Mouse (Mus musculus) cerebellum, postnatal 10 days (tissue): ENCODE data around the gene Pla2g2d.
A peak's percentile ranks its signal among the peaks of the same experiment; 100 is the strongest.

ENCODE experiments used
- DNase-seq, 2 experiments: peaks; one replicate each; pipeline ENCODE4 v3.0.0; 2021; ENCODE audit warnings: mixed read lengths in 2 of 2

The Pla2g2d gene

DNA sequence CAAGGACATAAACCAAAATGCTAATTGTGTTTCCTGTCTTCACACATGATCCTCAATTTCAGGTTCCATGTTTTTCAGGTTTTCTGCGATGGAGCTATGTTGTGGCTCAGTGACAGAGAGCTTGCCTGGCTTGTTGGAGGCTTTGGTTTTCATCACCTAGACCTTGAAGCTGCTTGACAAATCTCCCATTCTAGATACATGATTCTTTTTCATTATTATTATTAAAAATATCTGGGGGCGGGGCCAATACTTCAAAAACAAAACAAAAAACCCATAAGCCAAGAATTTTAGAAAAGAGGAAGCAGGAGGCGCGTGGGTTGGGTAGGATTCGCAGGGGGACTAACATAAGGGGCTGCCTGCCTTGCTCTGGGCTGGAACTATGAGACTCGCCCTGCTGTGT, at the start of gene Pla2g2d:
Gene Pla2g2d (plus strand): TSS at position 301 of the 400 bp plus-strand sequence.
- no peak for DNase-seq

DNA sequence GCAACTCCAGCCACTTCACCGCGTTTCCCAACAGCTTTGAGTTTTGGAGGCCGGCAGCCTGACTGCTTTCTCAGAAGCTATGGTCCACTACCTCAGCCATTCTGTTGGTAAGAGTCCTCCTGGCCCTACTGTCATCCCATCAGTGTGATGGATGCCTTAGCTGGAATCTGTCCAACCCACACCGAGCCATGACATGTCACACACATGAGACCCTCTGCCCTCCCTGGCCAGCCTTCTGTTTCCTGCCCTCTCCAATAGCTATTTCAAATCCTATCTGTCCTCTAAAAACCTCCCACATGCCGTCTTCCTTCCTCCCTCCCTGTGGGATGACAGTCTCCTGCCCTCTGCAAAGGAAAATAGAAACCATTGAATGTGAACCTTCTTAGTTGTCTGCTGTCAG, 49.8 kb upstream of the Pla2g2d start:
- DNase-seq: peak; percentile 82 to 83

DNA sequence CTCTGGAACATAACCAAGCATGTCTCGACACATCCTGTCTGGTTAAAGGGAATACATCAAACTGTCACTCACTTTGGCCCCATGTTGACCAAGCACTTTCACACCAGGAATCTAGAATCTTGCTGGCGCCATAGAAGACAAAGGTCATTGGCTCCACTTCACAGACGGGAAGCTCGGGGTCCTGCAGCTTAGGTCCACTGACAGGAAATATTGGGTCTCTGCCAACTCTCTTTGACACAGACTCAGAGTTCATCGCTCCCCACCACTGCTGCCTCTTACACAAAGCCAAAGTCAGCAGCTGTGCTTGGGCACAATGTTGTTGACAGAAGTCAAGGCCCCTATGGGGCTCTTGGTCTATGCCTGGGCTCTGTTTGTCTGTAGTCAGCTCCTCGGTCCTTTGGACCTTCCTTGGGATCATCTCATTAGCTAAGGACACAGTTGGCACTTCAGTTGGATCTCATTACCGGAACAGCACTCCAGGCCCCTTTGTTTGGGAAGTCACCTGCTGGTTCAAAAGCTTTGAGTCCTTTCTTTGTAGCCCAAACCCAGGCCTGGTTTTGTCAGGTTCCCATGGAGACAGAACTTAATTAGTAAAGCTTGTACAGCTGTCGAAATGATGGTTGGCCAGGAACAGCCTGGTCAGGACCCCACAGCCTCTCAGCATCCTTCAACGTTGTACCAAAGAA, 46.4 kb upstream of the Pla2g2d start:
- DNase-seq: peak in 1 of 2 experiments; percentile 48

DNA sequence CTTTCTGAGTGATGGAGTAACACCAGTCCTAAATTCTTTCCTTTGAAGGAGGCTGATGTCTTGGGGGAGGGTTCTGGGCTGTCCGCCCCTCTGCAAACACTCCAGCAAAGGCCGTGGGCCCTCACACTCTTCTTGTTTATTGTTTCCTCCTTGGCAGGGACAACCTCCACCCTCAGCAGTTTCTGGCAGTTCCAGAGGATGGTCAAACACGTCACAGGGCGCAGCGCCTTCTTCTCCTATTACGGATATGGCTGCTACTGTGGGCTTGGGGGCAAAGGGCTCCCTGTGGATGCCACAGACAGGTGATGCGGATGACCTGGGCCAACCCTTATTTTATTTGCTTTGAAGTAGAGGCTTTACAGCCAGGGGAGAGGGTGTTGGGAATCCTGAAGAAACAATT, 41.4 kb upstream of the Pla2g2d start:
- DNase-seq: no peak

DNA sequence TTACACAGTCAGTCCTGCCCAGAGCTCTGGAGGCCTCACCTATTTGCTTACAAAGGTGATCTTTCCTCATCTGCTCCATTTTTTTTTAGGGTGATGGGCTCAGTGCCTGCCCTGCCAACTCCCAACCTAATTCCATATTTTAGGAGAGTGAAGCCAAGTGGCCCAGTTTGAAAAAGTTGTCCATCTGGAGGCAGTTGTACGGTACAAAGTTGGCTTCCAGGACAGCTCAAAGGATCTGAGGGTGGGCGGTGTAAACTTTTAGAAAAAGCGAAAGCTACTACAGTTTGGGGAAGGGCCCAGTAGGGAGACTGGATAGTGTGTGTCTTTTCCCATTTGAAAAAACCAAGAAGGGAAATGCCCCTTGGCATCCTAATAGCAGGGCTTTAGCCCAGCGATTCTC, 40.7 kb upstream of the Pla2g2d start:
- no peak for DNase-seq

DNA sequence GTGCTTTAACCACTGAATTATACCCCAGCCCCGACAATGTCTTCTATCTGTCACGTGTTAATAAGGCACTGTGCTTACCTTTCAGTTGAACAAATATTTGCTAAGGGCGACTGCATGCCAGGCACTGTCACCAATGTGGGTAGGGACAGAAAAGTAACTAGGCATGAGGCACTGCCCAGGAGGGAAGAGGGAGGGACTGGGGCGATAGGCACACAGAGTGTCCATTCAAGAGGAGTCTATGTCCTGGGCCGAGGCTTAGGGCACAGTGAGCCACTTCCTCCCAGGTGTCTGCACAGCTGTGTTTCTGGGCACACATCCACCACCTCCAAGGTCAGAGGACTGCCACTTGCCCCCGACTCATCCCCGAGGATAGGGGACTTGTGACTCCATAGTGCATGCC, 38.5 kb upstream of the Pla2g2d start, which contains the start of gene Ubxn10:
Gene Ubxn10 (minus strand): TSS at position 137 of the 400 bp plus-strand sequence.
- no peak for DNase-seq

DNA sequence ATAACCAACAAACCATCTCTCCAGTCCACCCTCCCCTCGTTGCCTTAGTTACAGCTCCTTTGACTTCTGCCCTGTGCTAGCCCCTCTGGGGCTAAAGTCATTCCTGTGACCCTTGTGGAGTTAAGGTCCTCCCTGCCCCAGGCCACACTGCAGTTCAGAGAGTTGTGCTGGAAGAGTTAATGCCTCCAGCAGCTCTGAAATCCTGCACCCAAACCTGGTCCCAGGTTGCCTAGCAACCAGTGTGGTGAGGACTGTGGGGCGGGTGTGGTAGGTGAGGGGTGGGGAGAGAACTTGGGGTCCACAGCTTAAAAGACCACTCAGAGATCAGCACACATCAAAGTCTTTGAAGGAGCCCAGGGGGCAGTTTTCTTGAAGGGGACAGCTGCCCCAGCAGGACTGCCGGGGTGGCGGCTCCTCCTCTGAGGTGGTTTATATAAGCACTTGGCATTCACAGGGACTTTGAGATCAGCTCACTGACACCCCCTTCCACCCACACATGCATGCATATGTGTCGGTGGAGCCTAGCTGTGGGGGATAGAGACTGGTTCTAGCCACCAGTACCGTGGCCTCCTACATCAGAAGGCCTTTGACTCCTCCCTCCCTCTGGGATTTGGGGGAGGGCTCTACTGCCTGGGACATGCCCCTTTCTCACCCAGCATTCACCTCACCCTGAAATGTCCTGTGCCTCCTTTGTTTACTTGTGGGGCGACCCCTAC, 36.2 kb upstream of the Pla2g2d start:
- no peak for DNase-seq

DNA sequence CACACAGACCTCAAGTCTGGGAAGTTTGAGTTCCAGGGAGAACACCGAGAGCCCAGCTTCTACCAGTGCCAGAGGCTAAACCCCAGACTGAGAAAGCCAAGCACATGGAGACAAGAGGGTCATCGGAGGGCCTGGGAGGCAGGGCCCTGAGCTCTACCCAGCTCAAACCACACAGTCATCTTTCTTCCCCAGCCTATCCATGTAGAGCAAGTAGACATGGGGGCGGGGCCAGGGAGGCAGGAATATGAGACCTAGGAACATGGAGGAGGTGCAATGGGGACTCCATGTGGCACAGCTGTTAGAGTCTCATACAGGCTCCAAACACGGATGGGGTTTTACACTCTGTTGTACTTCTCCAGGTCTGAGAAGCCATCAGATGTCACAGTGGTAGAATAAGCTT, 29.7 kb upstream of the Pla2g2d start:
- peak in 1 of 2 experiments; percentile 28 for DNase-seq

DNA sequence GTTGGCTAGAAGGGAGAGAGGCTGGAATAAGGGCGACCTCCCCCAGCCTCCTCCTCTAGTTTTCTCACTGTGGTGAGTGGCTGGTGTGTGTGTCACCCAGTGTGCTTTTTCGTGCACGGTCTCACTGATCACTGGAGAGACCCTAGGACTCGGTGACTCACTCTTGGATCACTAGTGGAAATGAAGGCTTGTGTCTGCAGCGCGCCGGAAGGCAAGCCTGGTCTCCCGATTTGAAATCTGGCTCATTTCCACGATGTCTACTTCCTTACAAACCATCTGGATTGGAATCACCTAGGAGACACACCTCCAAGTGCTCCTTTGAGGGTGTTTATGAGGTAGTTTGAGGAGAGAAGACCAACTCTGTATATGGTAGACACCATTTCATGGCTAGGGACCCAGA, 28.7 kb upstream of the Pla2g2d start:
- no peak for DNase-seq

DNA sequence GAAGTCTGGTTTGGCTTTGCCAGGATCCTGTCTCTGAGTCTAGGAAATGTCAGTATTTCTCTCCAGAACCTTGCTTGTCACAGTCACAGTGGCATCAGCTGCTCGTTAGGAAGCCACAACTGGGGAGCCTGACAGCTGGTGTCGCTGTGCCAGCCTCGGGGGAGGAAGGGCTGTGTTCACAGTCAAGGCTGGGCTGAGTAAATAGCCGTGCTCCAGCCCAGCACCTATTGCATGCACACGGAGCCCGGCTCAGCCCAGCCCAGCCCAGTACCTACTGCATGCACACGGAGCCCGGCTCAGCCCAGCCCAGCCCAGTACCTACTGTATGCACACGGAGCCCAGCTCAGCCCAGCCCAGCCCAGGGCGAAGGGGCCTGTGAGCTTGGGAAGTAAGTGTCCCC, 27.7 kb upstream of the Pla2g2d start:
- peak; percentile 38 to 46 for DNase-seq

DNA sequence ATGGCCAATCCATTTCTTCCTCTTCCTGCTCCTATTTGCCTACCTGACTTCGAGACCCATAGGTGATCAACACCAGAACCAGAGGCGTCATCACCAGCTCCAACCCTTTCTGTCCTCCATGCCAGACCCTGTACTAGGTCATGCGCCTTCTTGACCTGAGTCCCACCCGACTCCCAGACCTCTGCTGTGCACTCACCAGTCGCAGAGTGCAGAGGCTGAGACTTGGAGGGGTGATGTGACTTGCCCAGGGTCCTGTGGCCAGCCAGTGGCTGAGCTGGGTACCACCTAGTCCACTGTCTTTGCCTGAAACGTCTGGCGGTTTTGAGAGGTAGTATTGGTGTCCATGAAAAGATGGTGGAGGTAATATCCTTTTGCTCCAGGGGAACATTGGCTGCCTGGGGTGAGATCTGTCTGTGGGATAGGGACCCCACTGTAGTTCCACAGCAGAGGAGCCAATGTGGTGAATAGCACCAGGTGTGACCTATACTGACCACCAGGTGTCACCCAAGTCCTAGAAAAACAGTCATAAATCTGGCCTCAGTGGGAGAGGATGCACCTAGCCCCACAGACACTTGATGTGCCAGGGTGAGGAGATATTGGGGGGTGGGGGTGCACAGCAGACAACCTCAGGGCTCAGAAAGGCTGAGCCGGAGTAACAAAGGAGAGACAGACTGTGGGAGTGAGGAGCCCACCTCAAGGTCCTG, 27.0 kb upstream of the Pla2g2d start:
- DNase-seq: peak; percentile 76 to 81

DNA sequence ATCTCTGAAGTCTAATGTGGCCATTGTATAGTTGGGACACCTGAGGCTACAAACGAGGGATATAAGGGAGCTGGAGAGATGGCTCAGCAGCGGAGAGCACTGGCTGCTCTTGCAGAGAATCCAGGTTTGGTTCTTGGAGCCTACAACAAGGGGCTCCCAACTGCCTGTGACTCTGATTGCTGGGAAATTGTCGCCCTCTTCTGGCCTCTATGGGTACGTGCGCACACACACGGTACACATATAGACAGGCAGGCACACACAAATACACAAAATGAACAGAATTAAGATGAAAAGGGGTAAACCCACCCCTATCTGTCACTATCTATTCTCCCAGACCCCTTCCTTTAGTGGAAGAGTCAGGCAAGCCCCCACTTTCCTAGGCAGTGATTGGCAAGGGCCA, 22.9 kb upstream of the Pla2g2d start:
- no peak for DNase-seq

DNA sequence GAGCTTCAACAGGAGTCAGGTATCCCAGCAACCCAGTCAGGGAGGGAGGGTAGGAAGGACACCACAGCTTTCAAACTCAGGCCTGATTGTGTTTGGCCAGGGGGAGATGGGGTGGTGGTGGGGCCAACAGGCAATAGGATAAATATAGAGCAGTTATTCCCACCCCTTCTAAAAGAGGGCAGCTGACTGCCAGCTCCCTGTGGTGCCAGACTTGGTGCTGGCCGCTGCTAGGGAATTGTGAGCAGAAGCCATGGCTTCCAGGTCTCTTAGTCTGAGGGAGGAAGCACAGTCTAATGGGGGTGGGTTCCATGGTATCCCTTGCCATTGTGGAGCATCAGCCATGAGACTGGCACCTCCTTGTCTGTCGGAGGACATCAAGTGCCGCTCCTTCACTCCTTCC, 21.9 kb upstream of the Pla2g2d start:
- peak; percentile 59 to 62 for DNase-seq

DNA sequence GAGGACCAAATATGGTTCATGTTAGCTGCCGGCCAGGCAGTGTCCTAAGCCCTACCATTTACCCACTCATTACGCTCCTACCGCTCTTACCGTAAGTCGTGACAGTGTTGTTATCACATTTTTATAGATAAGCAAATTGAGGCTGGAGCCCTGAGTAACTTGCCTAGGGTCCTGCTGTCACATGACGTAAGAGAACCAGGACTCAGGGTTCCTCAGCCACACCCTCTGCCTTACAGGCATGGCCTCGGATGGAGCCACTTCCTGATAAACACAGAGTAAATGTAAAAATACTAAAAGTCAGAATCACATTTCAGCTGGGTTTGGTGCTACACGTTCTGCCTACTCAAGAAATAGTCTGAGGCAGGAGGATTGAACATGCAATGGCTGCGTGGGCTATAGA, 21.1 kb upstream of the Pla2g2d start:
- DNase-seq: no peak

DNA sequence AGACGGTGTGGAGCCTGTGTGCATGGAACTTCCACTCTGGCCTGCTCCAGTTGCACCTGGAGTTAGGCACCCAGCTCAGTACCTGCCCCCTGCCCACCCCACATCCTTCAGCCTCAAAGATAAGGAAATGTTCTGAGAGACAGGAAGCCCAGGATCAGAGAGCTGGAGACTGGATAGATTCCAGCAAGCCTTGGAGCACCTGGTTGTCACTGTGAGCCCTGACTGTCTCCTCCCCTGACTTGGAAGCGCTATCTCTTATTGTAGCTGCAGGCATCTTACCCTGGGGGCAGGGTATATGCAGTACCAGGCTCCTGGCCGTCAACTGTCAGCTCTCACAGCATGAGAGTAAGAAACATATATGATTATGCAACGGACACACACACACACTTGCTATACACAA, 20.1 kb upstream of the Pla2g2d start:
- DNase-seq: peak; percentile 34 to 52

DNA sequence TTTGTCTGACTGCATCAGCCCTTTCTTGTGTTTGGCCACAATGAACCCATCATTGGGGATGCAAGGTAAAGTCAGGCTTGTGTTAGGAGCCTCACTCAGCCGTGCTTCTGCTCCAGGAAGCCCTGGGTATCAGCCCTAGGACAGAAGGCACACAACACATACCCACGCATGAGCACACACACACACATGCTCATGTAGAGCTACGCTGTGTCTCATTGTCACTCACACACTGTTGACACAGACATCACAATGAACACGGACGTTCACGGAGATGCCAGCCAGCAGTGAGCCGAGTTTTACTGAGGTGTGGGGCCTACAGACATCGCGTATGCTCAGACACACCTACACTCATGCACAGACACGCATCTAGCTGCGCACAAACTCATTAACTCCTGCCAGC, 19.6 kb upstream of the Pla2g2d start:
- DNase-seq: no peak

DNA sequence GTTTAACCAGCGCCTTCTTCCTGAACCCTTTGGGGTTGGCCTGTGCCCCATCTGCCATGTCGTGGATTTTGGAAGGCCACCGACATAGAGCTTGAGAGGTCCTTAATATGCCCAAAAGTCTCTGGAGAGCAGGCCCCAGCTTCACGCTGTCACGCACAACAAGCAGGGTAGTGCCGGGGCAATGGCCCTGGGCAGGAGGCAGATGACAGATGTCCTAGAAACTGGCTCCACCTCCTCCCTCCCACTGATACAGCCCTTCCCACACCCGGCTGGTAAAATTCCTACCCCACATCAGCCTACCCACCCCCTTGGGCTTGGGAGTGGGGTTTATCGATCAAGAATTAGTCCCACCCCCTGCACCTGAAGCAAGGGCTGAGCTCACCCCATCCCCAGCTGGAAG, 18.1 kb upstream of the Pla2g2d start, which contains the start of gene Pla2g2f:
Gene Pla2g2f (minus strand): TSS at position 211 of the 400 bp plus-strand sequence.
- DNase-seq: no peak

DNA sequence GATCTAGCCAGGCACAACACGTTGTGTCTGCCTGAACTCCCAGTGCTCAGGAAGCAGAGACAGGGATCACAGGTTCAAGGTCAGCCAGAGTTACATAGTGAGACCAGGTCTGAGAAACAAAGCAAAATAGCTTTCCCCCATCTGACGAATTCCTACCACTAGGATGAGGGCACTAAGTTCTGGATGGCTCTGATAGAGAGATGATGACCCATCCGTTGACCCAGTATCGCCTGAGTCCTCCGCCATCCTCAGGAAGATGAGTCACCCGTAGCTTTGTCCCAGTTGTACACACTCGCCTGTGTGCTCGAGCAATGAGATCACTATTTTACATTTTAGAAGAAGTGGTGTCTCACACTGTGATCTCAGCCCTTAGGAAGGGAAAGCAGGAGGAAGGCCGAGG, 13.3 kb upstream of the Pla2g2d start:
- DNase-seq: no peak

DNA sequence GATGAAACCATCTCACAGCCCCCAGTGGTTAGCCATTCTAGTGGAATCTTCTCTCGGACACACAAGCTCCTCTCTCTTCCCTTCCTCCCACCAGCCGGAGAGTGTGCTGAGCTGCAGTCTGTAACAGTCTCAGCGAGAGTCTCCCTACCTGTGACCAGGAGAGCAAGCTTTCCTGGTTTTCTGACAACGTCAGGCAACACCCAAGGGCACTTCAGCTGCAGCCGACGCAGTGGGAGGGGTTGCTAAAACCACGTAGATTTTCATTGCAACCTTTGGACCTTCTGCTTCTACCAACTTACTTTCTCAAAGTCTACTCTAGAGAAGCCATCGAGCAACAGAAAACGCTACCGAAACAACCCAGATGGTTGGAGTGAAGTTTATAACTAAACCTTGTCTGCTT, 3.6 kb upstream of the Pla2g2d start:
- DNase-seq: no peak

DNA sequence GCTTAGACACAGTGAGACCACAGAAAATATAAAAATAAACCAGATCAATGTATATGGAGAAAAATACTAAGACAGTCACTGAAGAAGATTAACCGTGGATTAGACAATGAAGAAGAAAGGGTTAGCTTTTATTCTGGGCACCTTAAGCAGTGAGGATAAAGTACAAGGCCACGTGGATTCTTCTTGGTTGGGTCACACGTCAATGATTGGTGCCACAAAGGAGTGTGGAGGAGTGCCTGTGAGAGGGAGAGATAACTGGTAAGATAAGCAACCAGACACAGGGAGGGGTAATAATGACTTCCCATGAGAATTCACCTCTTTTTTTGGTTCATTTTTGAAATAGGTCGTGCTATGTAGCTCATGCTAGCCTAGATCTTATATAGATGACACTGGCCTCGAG, 3.1 kb upstream of the Pla2g2d start:
- no peak for DNase-seq

DNA sequence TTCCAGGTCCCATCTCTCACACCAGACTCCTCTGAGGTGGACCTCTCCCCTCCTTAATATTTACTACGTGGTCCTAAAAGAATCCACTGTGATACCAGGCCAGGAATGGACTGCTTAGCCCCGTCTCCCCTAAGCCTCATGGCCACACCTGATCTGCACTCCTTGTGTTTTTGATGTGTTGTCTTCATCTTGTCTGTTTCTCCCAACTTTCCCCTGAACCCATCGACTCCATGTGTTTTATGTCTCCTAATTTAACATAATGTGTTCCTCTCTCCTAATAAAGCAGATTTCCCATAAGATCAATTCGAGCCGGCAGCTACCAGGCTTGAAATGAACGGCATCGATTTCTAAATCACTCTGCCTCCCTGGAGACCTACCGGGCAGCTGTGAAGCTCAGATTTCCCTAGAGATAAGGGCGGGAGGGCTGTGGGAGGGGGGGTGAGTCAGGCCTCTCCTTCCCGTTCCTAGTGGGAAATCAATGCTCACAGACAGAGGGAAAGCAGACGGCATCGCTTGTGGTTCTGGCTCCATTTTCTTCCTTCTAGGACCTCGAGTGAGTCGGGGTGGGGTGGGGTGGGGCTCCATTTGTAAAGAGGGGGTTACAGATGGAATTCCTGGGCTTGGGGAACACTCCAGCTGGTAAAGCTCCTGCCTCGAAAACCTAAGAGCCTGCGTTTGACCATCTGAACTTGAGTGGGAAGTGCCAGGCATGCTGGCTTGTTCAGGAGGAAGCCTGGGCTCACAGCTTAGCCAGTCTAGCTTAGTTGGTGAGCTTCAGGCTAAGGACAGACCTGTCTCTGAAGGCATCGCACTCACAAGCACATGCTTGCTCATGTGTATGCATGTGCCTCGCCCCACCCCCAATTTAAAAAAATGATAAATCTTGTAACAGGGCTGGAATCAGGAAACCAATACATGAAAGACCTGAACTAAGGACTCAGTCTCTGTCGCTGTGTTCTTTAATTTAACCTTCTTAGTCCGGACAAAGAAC, 2.2 kb downstream of the Pla2g2d start:
- no peak for DNase-seq

DNA sequence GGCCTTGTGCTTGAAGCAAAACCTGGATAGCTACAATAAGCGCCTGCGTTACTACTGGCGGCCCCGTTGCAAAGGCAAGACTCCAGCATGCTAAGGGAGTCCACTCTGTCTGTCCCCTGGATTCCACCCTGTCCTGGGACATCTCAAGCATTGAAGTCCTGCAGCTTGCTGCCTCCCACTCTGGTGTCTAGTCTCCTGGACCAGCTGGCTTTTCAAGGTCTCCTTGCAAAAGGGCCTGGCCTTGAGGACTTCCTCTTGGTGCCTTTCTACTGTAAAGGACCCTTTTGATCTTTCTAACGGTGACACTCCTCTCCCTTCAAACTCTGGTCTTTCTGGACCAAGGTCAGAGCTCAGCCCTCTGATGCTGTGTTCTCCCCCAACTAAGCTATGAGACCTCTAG, 4.8 kb downstream of the Pla2g2d start:
- no peak for DNase-seq

DNA sequence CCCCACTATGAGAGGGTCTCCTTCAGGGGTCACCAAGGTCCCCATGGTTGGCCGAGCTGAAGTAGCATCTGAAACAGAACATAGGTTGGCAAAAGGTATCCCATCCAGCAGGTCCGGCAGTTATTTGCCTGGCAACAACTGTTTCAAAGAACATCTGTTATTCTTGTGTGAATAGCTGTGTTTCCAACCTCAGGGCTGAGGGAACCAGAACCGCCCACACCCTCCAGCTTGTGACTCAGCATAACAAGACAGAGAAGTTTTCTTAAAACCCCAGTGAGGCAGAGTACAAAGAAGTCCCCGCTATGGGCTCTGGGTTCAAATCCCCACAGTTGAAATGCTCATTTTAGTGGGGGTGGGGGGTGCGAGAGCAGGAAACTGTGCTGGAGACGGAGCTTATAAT, 6.6 kb downstream of the Pla2g2d start:
- DNase-seq: no peak
